Mouse (Mus musculus): Measurements from ENCODE around the gene Adprhl2.

Adprhl2 gene

GRCm38 (mm10) chr4:126321111-126321853 is at the start of gene Adprhl2:
Gene Adprhl2, minus strand, starts transcription at chr4:126321703.
- DNase-seq: peak; percentile 97

GRCm38 (mm10) chr4:126360069-126360468 is 38.6 kb upstream of the Adprhl2 start:
- no peak for DNase-seq

GRCm38 (mm10) chr4:126343451-126343850 is 21.9 kb upstream of the Adprhl2 start:
- DNase-seq: no peak

- no peak for DNase-seq
Observed at GRCm38 (mm10) chr4:126339461-126339860, 18.0 kb upstream of the Adprhl2 start.

GRCm38 (mm10) chr4:126332358-126332757 is 10.9 kb upstream of the Adprhl2 start:
- no peak for DNase-seq

GRCm38 (mm10) chr4:126331751-126332150 is 10.2 kb upstream of the Adprhl2 start:
- DNase-seq: no peak

- no peak for DNase-seq
Observed at GRCm38 (mm10) chr4:126330295-126330694, 8.8 kb upstream of the Adprhl2 start.

- no peak for DNase-seq
Observed at GRCm38 (mm10) chr4:126326036-126326435, 4.5 kb upstream of the Adprhl2 start.

GRCm38 (mm10) chr4:126325281-126325861 is 3.9 kb upstream of the Adprhl2 start, which contains the start of gene Tekt2:
Gene Tekt2, minus strand, starts transcription at chr4:126325688.
- DNase-seq: no peak

GRCm38 (mm10) chr4:126324861-126325260 is 3.4 kb upstream of the Adprhl2 start:
- no peak for DNase-seq

GRCm38 (mm10) chr4:126322646-126323045 is 1.1 kb upstream of the Adprhl2 start:
- DNase-seq: no peak

- no peak for DNase-seq
Observed at GRCm38 (mm10) chr4:126321854-126322511, 480 bp upstream of the Adprhl2 start.

- DNase-seq: no peak
Observed at GRCm38 (mm10) chr4:126319806-126320205, 1.7 kb downstream of the Adprhl2 start.

- DNase-seq: no peak
Observed at GRCm38 (mm10) chr4:126316443-126317040, 5.0 kb downstream of the Adprhl2 start.

- DNase-seq: peak; percentile 39
Observed at GRCm38 (mm10) chr4:126315931-126316330, 5.6 kb downstream of the Adprhl2 start.

GRCm38 (mm10) chr4:126314393-126314792 is 7.1 kb downstream of the Adprhl2 start:
- no peak for DNase-seq

- DNase-seq: no peak
Observed at GRCm38 (mm10) chr4:126313202-126313601, 8.3 kb downstream of the Adprhl2 start.

- no peak for DNase-seq
Observed at GRCm38 (mm10) chr4:126311566-126312200, 9.8 kb downstream of the Adprhl2 start.

GRCm38 (mm10) chr4:126310344-126310743 is 11.2 kb downstream of the Adprhl2 start:
- DNase-seq: no peak

- DNase-seq: peak; percentile 76
Observed at GRCm38 (mm10) chr4:126309922-126310309, 11.6 kb downstream of the Adprhl2 start.

- no peak for DNase-seq
Observed at GRCm38 (mm10) chr4:126309211-126309921, 12.1 kb downstream of the Adprhl2 start.

- no peak for DNase-seq
Observed at GRCm38 (mm10) chr4:126306827-126307226, 14.7 kb downstream of the Adprhl2 start.

Measured in right cerebral cortex, adult 18-20 months (tissue).